Mouse (Mus musculus) heart, embryonic 14.5 days (tissue): ENCODE data around the gene Hoxc4. TPM values are rescaled to one million over a fixed set of nuclear protein-coding genes. Genes with fewer than 3 reads are reported as not detected.

Experiments used
- ATAC-seq: fragments of 200-750 bp; cut with Nextera tagmentation; 2 replicates; pipeline ENCODE4 v1.8.0; 2017; ENCODE audit warnings: low read depth, moderate TSS enrichment; ENCODE audit not compliant: insufficient number of reproducible peaks, insufficient read depth, low FRiP score
- H3K27ac ChIP-seq, 2 experiments: fragments of 200-500 bp in 1 of 2; fragments of 300-500 bp in 1 of 2; sonication (generic) in 1 of 2; replicated peaks in 1 of 2; 2 replicates each; pipeline ENCODE4 v1.5.1; 2012 to 2014; ENCODE audit warnings: low read depth in 2 of 2, low read length in 2 of 2, control low read depth in 1 of 2, mild to moderate bottlenecking in 1 of 2, mixed read lengths in 1 of 2; ENCODE audit not compliant: control insufficient read depth in 1 of 2, insufficient read depth in 1 of 2
- H3K27me3 ChIP-seq: fragments of 300-500 bp; sonication (generic); 2 replicates; pipeline ENCODE4 v1.6.1; 2014; ENCODE audit warnings: mild to moderate bottlenecking, low read length, control low read depth; ENCODE audit not compliant: control insufficient read depth, insufficient read depth
- H3K36me3 ChIP-seq: fragments of 300-500 bp; sonication (generic); 2 replicates; pipeline ENCODE4 v1.6.1; 2014; ENCODE audit warnings: mild to moderate bottlenecking, control low read depth, low read length, mixed read lengths; ENCODE audit not compliant: control insufficient read depth, insufficient read depth
- H3K4me1 ChIP-seq, 2 experiments: fragments of 200-500 bp in 1 of 2; fragments of 300-500 bp in 1 of 2; sonication (generic) in 1 of 2; 2 replicates each; pipeline ENCODE4 v1.6.1; 2012 to 2014; ENCODE audit warnings: low read length in 2 of 2, control low read depth in 1 of 2, mixed read lengths in 1 of 2; ENCODE audit not compliant: control insufficient read depth in 2 of 2, insufficient read depth in 2 of 2
- H3K4me2 ChIP-seq: fragments of 300-500 bp; sonication (generic); 2 replicates; pipeline ENCODE4 v1.6.1; 2014; ENCODE audit warnings: mild to moderate bottlenecking, low read length
- H3K4me3 ChIP-seq, 2 experiments: fragments of 200-500 bp in 1 of 2; fragments of 300-500 bp in 1 of 2; sonication (generic) in 1 of 2; 2 replicates each; pipeline ENCODE4 v1.5.1; 2012 to 2014; ENCODE audit warnings: low read length in 2 of 2, mild to moderate bottlenecking in 2 of 2, control low read depth in 1 of 2, low read depth in 1 of 2, moderate library complexity in 1 of 2; ENCODE audit not compliant: control insufficient read depth in 1 of 2, insufficient read depth in 1 of 2
- H3K9ac ChIP-seq: fragments of 300-500 bp; sonication (generic); 2 replicates; pipeline ENCODE4 v1.6.1; 2014; ENCODE audit warnings: mild to moderate bottlenecking, low read length
- H3K9me3 ChIP-seq: fragments of 300-500 bp; sonication (generic); 2 replicates; pipeline ENCODE4 v1.6.1; 2016; ENCODE audit warnings: low read length, control low read depth; ENCODE audit not compliant: control insufficient read depth
- WGBS: fragments of 180-500 bp; shearing (Covaris S2); extraction: QIAGEN DNeasy Blood & Tissue Kit; methylation state at CpG from one replicate; pipeline ENCODE4 v1.1.7; 2014; 5-methylcytosine and 5-hydroxymethylcytosine counted together
- polyA plus RNA-seq: library from polyadenylated mRNA; unstranded; fragments of >200 nt; fragmentation: Nextera tagmentation; extraction: Ambion mirVana; gene quantifications from 2 replicates; pipeline ENCODE4 v1.2.1, GENCODE M21; 2014

Hoxc4 gene
- polyA plus RNA-seq, 1 experiment from 2014 or later, result 0.30 TPM

- H3K9me3 ChIP-seq, result no peaks in the 10 kb centered on the region
- no peak overlapping the region for H3K27ac ChIP-seq
- H3K4me3 ChIP-seq, result no peak overlapping the region
- H3K27me3 ChIP-seq, result peaks cover 87% of the 10 kb centered on the region
- no peak for ATAC-seq
- 24% methylated on average over 11 of the region's 11 CpGs for WGBS
- H3K36me3 ChIP-seq, result no peaks in the 10 kb centered on the region
- no peak overlapping the region for H3K9ac ChIP-seq
- H3K4me1 ChIP-seq, result no peaks in the 10 kb centered on the region
- H3K4me2 ChIP-seq, result no peak overlapping the region
Measured at GRCm38 (mm10) chr15:103074663-103075415, 56.1 kb downstream of the Hoxc4 start.

GRCm38 (mm10) chr15:103077673-103078072 is 58.9 kb downstream of the Hoxc4 start:
- WGBS, result 74% methylated on average over 2 of the region's 2 CpGs
- Histone ChIP-seq H3K27ac (no peak overlapping the region), H3K4me2 (no peak overlapping the region), H3K4me3 (no peak overlapping the region), H3K9me3 (no peaks in the 10 kb centered on the region), H3K36me3 (no peaks in the 10 kb centered on the region), H3K27me3 (peaks cover 87% of the 10 kb centered on the region), H3K4me1 (no peaks in the 10 kb centered on the region), H3K9ac (no peak overlapping the region)
- no peak for ATAC-seq

GRCm38 (mm10) chr15:103082622-103083021 is 63.9 kb downstream of the Hoxc4 start:
- no peak overlapping the region for H3K4me3 ChIP-seq
- peaks cover 93% of the 10 kb centered on the region for H3K27me3 ChIP-seq
- H3K4me1 ChIP-seq, result peaks cover 3 to 18% of the 10 kb centered on the region in 2 experiments; a peak in 2 of 4 replicates
- H3K4me2 ChIP-seq, result no peak overlapping the region
- no peaks in the 10 kb centered on the region for H3K36me3 ChIP-seq
- 36% methylated on average over 4 of the region's 4 CpGs for WGBS
- no peak overlapping the region for H3K27ac ChIP-seq
- no peaks in the 10 kb centered on the region for H3K9me3 ChIP-seq
- no peak for ATAC-seq
- H3K9ac ChIP-seq, result no peak overlapping the region

- Histone ChIP-seq H3K9ac (no peak overlapping the region), H3K9me3 (no peaks in the 10 kb centered on the region), H3K4me1 (peaks cover 3 to 18% of the 10 kb centered on the region in 2 experiments; a peak in 2 of 4 replicates), H3K4me2 (no peak overlapping the region), H3K27me3 (peaks cover 95% of the 10 kb centered on the region), H3K27ac (no peak overlapping the region), H3K4me3 (no peak overlapping the region), H3K36me3 (no peaks in the 10 kb centered on the region)
- 38% methylated on average over 1 of the region's 1 CpGs for WGBS
- no peak for ATAC-seq
Measured at GRCm38 (mm10) chr15:103083598-103083997, 64.9 kb downstream of the Hoxc4 start.

- H3K27ac ChIP-seq, result no peak overlapping the region
- ATAC-seq, result no peak
- no peaks in the 10 kb centered on the region for H3K9me3 ChIP-seq
- peaks cover 3 to 18% of the 10 kb centered on the region in 2 experiments; a peak in 2 of 4 replicates for H3K4me1 ChIP-seq
- no peaks in the 10 kb centered on the region for H3K36me3 ChIP-seq
- peaks cover 100% of the 10 kb centered on the region for H3K27me3 ChIP-seq
- H3K9ac ChIP-seq, result no peak overlapping the region
- H3K4me3 ChIP-seq, result no peak overlapping the region
- no peak overlapping the region for H3K4me2 ChIP-seq
- WGBS, result 21% methylated on average over 1 of the region's 1 CpGs
Measured at GRCm38 (mm10) chr15:103084944-103085343, 66.2 kb downstream of the Hoxc4 start.

GRCm38 (mm10) chr15:103085831-103086671 is 67.3 kb downstream of the Hoxc4 start:
- 1% methylated on average over 61 of the region's 61 CpGs for WGBS
- Histone ChIP-seq H3K27ac (no peak overlapping the region), H3K9ac (no peak overlapping the region), H3K9me3 (no peaks in the 10 kb centered on the region), H3K4me2 (peak overlapping the region; percentile 54), H3K36me3 (no peaks in the 10 kb centered on the region), H3K27me3 (peaks cover 100% of the 10 kb centered on the region), H3K4me3 (peak overlapping the region in 1 of 2 experiments; percentile 24; a peak in 2 of 4 replicates), H3K4me1 (peaks cover 3 to 18% of the 10 kb centered on the region in 2 experiments; a peak in 2 of 4 replicates)
- no peak for ATAC-seq
